Mouse (Mus musculus) thymus, postnatal 14 days (tissue): ENCODE data around the gene 1110008L16Rik.
A peak's percentile ranks its signal among the peaks of the same experiment; 100 is the strongest.
"Not testable (repeated sequence)": the region's sequence is repeated elsewhere in the genome, so short reads cannot be mapped to it uniquely, and the experiment has no call there.

Source experiments
- DNase-seq: peaks from one replicate; pipeline ENCODE4 v3.0.0; 2021

1110008L16Rik gene

DNA sequence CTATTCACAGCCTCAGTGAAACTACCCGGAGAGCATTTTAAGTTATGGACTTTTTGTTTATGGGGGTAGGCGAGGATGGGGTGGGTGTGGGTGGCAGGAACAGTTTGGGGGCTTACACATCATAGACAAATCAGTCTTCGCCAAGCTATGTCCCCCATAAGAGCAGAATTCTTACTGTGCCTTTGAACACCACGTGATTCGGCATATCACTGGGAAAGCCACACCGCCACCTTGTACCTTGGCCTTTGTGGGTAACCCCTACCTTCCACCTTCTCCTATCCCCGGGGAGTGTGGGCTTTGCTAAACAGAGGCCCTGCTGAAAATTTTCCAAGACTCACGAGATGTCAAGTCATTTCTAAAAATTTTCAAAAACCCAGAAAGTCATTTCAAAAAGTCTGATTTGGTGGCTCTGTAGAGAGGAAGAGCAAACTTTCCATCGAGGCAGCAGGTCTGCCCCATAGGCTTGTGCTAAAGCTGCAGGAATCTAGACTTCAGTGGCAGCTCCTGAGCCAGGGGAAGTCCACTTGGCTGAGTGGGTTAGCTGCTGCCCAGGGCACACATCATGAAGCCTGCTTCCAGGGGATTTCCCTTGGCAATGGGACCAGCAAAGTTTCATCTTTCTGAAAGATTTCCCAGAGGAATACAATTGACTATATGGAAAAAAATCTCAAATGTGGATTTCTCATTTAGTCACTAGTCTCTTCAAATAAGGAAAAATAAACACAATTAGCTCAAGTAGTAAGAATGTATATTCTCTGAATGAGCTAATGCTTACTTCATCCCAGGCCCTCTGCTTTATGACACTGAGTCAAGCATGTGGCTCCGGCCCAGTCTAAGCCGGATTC, 93.6 kb downstream of the 1110008L16Rik start:
- no peak for DNase-seq

DNA sequence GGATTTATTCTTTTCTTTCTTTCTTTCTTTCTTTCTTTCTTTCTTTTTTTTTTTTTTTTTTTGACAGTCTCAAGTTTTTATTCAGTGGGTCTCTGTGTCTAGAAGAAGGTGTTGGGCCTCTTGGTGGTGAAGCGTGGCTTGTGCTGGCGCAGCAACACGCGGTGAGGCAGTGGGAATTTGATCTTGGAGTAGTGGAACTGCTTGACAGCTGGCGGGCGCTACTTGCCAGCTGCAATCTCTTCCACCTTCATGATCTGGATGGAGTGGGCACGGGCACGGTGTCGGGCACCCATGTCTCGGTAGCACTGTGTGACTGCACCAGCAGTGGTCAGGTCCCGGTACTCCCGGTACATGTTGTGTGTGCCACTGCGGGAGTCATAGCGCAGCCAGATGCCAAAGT, 96.2 kb downstream of the 1110008L16Rik start:
- not testable (repeated sequence) for DNase-seq

DNA sequence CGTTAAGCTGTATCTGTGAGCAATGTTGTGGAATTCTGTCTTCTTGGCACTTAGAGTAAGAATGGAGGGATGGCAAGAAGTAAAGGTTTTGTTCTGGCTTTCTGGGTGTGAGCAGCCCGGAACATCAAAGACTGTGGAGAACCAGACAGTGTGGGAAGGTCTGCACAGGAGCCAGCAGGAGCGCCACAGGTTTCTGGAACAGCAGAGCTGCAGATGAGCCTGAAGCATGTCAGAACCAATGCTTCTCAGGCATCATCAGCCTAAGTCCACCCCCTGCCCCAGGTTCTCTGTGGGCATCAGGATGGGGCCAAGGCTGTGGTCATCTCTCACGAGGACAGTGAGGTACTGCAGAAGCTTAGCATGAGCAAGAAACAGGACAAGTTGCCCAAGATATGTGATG, 97.2 kb downstream of the 1110008L16Rik start:
- no peak for DNase-seq

DNA sequence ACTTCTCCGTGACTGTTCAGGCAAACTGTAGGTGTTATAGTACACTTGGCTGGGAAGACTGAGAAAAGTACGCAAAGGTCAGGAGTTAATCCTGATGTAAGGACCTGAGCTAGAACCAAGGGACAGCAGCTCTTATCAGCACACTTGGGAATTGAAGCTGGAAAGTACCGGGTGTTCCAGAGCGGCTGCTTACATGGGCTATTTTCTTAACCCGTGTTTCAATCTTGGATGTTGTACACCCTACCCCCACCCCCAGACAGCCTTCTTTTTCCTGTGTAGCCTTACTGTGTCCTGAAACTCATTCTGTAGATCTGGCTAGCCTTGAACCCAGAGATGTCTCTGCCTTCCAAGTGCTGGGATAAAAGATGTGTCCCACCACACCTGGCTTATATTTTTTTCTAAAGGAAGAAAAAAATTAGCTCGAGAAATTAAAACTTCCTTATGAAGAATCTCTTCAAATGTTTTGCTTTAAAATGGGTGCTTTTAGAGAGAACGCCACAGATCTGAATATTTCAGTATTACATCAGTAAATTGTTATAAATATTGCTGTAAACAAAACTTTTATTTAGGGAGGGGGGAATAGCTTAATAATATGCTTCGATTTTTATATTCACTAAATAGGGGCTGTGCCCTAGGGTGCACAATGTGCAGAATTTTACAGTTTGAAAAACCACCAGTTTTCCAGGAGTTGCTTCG, 98.3 kb downstream of the 1110008L16Rik start:
- no peak for DNase-seq

DNA sequence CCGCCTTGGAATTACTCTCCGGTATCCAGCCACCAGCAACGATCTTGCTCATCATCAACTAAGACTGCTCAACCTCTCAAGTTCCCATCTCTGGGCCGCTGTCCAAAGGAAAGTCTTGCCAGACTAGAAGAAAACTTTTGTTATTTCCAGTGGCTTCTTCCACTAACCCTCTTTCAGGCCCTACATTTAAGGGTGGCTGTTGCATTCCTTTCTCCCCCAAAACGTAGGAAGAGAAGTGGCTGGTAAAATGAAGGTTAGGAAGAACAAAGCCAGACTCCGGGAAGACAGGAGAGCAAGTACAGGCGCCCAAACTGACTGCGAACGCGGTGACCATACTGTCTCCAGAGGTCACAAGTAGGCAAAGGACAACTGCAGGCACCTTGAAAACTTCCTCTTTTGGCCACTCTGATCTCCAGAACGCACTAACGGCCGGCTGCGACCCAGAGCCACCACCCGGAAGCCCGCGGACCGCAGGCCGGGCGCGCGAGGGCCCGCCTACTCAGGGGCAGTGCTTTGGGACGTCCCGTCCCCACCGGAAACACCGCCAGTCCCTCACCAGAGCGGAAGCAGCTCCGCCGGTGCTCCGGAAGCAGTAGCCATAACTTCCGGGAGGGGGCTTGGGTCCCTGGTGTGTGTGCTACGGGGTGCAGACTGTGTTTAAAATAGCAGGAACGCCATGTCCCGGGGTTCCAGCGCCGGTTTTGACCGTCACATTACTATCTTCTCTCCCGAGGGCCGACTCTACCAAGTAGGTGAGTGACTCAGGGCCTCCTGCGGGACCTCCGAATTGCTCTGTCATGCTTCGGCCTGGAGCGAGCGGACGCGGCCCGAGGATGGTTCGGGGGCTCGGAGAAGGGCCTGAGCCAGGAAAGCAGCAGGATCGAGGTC, 99.1 kb downstream of the 1110008L16Rik start:
- peak; percentile 94 for DNase-seq

DNA sequence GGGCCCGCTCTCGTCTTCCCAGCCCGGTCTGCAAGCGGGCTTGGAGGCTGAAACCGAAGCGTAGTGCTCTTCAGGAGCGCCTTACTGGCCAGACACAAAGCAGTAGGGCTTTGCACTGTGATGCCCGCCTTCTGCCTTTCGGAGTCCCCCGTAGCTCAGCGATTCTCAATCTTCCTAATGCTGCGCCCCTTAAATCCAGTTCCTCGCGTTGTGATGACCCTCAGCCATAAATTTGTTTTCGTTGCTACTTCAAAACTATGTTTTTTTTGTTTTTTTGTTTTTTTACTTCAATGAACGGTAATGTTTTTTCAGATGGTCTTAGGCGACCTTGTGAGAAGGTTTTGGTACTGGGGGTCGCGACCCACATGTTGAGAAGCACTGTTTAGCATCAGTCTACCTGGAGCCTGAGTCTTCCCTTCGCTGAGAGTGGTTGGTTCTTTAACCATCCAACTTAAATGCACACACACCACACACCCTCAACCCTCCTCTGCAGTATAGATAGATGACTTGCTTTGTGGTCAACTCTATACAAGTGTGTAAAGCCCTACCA, 99.8 kb downstream of the 1110008L16Rik start:
- DNase-seq, result no peak

DNA sequence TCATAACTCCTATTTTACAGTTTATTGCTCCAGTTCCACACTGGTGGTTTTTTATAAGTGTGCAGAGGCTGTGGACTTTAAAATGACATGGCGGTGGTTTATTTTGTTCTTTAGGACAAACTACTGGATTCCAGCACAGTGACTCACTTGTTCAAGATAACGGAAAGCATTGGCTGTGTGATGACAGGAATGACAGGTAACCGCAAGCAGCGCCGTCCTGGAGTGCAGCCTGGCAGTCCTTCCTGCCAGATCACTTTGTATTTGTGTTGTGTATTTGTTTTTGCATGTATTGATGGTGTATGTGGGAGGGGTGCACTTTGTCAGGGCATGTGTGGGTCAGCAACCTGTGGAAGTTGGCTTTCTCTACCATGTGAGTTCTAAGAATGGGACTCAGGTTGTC, 108.5 kb downstream of the 1110008L16Rik start:
- no peak for DNase-seq

DNA sequence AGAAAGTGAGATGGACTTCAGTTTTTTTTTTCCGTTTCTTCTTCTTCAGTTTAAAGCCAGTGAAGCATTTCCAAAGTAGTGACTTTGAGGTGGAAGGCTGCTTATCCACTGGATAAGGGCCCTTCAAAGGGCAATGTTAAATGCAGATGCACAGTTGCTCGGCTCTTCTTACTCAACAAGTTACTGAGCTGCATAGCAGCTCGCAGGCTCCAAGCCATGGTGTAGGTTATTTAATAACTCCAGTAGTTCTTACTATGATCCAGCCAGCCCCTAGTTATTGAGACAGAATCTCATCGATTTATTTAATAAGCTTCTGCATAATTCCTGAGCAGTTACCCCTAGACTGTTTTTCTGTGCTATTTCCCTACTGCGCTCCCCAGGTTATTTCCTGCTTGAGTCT, 115.9 kb downstream of the 1110008L16Rik start:
- DNase-seq, result no peak

DNA sequence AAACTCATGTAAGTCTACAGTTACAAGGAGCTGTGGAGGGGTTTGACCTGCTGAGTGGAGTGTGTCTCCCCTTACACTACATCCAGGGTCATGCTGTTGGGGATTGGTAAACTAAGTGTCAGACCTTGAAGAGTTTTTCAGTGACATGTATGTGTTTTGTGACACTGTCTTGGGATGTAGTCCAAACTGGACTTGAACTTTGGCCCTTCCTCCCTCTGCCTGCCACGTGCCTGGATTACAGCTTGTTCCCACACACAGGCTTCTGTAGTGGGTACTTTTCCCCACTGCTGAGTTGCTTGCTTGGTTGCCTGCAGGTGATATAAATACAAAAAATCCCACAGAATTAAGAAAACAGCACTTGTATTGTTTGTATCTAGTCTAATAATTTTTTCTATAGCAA, 116.4 kb downstream of the 1110008L16Rik start:
- DNase-seq, result no peak

DNA sequence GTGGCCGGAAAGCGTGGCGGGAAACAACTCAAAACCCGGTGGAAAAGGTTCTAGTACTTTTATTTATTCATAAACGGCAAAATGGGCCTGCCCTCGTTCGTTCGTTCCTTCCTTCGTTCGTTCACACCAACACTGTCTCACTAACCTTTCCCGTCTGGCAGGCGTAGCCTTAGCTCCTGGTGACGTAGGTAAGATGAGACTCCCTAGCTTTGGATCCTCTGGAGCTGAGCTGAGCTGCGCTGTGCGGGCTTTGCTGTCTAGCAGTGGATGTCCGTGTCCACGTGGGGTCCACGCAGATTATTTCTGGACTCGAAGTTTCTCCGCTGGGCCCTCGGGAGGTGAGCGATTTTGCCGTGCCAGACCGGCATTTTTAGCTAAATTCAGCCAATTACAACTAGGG, 120.8 kb downstream of the 1110008L16Rik start:
- no peak for DNase-seq

DNA sequence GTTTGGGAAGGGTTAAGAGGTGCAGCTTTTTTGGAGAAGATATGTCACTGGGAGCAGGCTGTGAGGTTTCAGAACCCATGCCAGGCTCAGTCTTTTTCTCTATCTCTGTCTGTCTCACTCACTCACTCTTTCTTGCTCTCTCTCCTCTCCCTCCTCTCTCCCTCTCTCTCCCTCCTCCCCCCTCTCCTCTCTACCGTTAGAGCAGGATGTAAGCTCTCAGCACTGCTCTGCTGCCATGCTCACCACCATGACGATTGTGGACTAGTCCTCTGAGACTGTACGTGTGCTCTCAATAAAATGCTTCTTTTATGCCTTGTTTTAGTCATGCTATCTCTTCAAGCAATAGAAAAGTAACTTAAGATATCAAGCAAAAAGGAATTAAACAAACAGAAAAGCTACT, 122.7 kb downstream of the 1110008L16Rik start:
- peak; percentile 70 for DNase-seq

DNA sequence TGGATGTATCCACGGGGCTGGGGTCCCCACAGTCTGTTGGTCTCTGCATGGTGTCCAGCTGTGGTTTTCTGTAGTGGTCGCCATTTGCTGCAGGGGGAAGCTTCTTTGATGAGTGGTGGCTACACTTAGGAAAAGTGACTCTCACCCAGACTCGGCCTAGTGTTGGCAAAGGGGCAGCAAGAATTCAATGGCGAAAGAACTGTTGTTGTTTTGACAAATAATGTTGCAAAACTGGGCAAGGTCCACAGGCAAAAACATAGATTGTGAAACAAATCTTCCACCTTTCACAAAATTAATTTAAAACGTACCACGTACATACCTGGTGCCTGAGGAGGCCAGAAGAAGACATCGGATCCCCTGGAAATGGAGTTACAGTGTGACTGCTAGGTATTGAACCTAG, 126.9 kb downstream of the 1110008L16Rik start:
- no peak for DNase-seq

DNA sequence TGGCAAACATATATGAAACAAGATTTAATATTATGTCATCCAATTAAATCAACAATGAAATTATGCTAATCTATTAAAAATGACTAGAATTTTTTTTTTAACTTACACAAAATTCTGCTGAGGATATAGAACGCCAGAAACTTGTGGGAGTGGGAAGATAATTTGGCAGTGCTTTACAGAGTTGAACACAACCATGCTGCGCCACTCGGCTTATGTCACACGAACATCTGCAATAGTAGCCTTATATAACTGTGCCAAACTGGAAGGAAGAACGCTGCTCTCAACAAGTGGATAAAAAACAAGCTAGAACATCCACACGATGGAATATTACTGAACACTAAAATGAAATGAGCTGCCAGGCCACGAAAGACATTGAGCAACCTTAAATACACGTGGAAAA, 129.8 kb downstream of the 1110008L16Rik start:
- DNase-seq, result no peak

DNA sequence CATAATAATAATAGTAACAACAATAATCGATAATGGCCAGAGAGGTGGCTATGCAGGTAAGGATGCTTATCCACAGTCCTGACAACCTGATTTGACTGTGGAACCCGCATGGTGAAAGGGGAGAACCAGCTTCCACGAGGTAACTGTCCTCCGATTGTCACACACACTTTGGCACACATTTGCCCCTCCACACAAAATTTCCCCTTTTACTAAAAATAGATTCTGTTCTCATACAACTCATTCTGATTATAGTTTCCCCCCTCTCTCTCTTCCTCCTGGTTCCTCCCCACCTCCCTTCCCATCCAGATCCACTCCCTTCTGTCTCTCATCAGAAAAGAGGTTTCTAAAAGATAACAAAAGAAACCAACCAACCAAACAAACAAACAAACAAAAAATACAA, 130.6 kb downstream of the 1110008L16Rik start:
- no peak for DNase-seq
